Mouse (Mus musculus): ENCODE measurements around the gene Tdo2. TPM values are rescaled to one million over a fixed set of nuclear protein-coding genes. Genes with fewer than 3 reads are reported as not detected.

Gene Tdo2
- total RNA-seq (2021) = not detected
- long read RNA-seq, experiment 1 = 0 reads
- long read RNA-seq, experiment 2 = 0 reads

DNA sequence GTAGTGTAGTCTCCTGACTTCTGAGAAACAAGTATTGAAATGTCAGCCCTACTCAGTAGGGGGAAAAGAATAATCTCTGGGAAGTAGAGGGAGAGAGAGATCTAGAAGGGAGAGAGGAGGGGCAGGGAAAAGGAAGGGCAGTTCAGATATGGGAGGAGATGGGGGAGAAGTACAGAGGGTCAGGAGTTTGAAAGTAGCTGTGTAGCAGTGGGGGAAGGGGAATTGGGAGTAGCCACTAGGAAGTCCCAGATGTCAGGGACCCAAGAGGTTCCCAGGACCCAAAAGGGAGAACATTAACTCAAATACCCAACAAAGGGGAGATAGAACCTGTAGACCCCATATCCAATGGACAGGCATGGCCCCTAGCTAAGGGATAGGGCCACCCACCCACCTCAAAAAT, at the start of gene Tdo2:
Gene Tdo2, minus strand, starts transcription at position 101 of the 400 bp plus-strand sequence.
- DNase-seq = no peak

DNA sequence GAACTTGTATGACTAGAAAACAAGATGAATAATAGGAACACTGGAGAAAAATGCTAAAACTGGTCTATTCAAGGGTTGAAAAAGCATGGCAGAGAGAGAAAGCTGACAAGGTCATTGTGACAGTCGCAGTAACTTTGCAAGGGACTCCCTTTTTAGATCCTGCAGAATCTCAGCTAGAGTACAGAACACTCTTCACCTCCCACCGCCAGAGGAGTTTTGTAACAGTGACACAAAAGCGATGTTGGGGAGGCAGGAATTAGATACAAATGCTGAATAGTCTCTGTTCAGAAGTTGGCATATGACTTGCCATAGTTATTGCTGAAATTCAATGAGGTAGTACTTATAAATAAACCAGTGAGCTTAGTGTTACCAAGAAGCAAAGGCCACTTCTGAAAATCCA, 47.1 kb upstream of the Tdo2 start:
- DNase-seq = no peak

DNA sequence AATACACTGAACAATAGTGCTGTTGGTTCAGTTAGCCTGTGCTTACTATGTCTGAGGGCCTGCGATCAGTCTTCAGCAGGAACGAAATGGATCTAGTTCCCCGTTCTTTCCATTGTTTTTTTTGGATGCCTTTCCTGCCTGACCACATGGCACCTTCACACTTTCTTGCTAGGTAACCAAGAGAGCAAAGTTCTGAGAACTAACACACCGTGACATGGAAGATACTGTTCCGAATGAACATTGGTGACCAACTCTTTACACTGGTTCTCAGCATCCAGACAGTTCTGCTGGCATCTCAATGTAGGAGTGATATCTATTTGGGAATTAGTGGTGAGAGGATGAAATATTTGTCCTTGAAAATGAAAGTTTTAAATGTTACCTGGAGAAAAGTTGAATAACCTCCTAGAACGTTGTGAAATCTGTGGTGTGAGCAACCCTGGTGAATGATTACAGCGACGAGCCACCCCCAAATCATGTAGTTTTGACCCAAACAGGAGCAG, 46.5 kb upstream of the Tdo2 start:
- no peak for DNase-seq

DNA sequence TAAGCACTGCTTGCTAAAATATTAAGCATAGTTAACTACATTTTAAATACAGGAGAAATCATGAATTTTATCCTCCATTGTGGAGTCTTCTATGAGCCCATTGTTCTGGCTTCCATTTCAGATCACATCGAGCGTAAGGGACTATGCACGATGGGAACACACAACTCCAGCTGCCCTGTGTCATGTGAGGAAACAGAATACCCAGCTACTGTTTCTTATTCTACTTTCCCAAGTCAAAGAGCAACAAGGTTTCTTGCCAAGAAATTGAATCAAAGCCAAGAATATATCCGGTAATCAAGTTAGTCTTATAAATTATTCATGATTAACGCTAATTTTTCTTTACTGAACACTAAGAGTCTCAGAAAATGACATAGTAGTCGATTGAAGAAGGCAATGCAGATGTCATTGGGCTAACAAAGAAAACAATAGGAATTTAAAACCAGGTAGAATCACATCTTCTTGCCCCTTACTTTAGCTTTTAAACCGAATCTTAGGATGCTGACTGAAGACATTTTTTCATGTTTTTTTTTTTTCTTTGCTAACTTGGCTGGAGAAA, 38.2 kb upstream of the Tdo2 start:
- DNase-seq = no peak

DNA sequence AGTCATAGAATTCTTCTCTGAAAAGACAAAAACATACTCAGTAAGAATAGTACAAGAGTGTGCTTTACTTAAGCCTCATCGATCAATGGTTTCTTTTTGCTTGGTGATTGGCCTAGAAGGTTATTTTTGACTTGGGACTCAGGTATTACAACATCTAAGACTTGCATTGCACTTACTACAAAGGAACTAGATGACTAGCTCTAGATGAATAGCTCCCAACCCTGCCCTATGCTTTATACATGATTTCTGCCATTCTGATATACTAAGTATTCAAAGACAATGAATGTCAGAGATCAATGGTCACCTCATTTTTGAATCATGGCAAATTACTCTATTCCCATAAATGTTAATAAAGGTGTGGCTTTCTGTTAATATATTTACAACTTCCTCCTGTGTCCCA, 31.0 kb upstream of the Tdo2 start:
- no peak for DNase-seq

DNA sequence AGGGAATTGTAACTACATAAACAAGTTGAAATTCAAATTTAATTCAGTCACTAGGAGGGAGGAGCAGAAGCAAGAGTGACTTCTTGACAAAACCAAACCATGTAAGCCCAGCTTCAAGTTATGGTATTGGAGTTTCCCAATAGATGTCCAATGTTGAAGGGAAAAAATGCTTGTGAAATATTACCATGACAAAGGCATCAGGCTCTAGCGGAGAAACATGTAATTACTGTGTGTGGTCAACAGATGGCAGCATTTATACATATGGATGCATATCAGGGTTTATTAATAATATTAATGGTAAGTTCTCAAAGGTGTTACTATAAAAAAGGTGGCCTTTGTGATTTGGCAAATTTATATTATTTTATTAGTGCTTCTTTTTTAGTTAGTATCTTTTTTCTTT, 20.0 kb upstream of the Tdo2 start:
- DNase-seq = no peak

DNA sequence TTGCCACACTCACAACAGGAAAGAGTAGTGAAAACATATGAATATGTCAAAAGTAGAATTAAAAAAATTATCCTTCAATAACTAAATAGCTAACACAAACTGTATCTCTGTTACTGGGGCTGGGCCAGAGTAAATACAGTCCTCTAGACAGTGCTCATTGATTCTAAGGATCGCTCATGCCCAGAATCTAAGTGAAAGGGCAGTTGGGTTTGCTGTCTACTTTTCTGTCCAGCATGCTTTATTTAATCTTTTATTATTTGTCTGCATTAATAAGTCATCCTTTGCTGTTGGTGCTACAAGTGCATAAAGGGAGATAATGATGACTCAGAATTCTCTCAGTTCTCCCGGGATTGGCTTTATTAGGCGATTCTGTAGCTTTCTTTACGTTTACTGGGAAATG, 19.4 kb upstream of the Tdo2 start:
- DNase-seq = no peak

DNA sequence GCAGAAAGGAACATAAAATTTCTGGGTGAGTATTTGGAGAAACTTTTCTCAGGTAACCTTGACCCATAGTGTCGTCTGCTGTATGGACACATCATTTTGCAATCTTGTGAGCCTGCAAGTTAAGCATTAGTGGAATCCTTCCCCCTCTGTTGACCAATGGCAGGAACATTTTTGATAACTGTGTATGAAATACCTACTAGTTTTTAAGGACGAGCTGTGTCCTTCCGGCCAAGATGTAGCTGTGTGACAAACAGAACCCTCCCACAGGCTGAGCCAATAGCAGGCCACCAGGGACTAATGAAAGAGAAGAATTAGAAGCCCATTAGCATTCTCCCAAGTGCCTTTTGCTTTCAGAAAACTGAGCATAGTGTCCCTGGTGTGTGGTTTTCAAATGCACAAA, 14.5 kb upstream of the Tdo2 start:
- no peak for DNase-seq

DNA sequence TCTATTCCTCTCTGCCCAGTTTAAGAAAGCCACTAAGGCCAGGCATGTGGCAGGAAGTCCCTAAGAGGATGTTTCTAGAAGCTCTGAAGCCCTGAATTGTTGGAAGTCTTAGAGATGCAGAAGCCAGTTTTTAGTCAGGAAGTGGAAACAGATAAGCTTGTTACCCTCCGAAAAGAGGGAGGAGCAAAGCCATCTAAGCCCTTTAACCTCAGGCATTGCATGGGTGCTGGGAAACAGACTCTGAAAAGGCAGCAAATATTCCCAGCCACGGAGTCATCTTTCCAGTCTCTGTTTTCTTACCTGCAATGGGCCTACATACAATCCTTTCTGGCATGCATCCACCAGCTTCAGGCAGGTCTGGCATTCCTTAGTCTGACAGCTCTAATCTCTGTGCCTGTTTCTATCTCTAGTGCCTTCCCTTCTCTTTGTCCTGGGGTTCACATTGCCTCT, 13.7 kb upstream of the Tdo2 start:
- no peak for DNase-seq

DNA sequence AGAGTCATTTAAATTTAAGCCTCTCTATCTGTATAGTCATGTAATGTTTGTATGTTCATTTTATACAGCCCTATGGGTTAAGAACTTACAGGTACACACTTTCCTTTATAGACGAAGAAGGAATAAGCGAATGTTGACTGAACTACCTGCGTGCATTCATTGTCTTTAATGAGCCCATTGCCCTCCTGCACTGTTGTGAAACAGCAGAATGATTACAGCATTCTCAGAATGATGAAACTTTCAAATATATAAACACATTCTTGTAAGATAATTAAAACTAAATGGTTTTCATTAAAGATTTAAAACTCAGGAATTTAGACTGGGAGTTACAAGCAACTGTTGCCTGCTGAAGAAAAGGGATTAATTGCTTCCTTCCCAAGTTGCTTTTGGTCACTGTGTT, 11.6 kb upstream of the Tdo2 start:
- no peak for DNase-seq

DNA sequence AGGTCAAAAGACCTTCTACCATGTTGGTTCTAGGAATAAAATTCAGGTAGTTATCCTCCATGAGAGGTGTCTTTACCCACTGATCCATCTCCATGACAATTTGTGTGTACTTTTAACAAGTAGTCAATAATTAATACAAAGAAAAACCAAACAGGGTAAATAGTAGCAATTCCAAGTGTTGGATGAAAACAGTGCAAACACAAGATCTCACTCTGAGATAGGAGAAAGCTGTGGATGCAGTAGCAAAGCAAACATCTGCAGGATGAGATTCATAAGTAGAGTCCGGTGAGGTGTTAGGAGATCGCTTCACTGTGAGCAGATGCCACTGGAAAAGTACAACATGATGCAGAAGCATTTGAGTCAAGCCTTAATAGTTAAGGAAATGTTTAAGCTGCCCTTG, 10.1 kb upstream of the Tdo2 start:
- DNase-seq = no peak

DNA sequence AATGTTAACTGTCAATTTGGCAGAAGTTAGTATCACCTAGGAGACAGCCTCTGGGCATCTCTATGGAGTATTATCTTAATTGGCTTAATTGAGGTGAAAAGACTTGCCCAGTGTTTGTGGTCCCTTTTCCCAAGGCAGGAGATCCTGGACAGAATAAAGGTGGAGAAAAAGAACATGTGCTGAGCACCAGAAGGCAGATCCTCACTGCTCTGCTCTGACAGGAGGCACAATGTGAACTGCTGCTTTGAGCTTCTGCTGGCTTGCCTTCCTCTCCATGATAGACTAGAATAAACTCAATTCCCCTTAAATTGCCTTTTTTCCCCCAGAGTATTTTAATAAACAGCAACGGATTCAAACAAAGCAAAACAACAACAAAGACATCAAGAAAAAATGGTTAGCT, 9.1 kb upstream of the Tdo2 start:
- DNase-seq = no peak

DNA sequence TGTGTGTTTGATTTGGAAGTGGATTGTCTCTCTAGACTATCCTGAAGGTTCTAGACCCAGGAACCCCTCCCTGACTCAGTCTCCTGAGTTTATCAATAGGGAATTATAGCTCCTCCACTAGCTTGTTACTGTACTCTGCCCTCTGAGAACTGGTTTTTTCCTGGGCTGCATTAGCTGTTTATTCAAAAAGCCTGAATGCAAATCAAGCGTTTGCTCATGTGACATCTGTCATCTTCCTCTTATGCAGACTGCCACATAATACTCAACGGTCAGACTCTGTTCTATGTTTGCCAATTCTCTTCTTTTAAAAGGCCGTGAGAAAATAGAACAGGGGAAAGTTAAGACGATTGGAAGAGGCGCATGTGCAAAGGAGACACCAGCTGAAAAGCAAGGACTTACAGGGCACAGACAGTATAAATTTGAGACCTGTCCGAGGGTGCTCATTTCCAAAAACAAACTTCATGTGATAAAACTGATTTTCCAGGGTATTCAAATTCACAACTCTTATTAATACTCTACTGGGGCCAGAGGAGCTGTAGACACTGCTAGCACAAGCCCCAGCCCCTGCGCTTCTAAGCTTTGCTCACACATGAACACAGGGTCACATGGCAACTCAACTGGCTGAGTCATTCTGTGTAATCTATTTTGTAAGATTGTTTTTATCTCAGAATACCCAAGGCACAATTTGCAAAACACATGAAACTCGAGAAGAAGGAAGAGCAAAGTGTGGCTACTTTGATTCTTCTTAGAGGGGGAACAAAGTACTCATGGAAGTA, 7.3 kb upstream of the Tdo2 start:
- DNase-seq = no peak

DNA sequence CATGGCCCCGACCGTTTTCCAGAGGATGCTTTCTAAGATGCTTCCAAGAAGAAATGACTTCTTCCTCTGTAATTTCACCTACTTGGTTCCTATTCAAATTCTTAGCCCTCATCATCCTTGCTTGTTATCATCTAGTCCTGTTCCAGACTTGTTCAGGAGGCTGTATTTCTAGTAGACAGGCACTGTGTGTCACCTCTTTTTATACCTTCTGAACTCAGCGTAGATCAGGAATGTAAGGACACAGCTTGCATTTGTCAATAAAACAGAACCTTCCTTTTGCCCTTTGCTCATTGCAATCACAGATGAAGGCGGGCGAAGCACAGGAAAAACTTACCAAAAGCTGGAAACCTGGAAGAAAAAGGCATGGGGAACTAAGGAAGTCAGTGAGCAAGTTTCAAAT, 6.0 kb upstream of the Tdo2 start, which contains the start of gene Asic5:
Gene Asic5, plus strand, starts transcription at position 301 of the 400 bp plus-strand sequence.
- no peak for DNase-seq

DNA sequence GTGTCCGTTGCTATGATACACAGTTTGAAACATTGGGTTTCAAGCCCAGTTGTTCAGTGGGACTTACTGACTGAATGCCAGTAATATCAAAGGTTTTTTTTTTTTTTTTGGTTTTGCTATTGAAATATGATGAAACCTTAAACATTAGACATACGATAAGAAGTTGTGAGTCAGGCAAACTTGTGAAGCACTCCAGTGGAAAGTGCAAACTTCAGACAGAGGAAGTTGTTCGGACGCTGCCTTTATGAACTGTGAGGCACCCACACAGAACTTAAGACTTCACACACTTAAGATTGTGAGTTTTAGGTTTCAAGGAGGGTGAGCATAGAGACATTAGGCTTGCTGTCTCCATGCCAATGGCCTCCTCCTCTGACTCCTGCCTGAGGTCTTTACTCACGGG, 5.6 kb upstream of the Tdo2 start:
- DNase-seq = no peak

DNA sequence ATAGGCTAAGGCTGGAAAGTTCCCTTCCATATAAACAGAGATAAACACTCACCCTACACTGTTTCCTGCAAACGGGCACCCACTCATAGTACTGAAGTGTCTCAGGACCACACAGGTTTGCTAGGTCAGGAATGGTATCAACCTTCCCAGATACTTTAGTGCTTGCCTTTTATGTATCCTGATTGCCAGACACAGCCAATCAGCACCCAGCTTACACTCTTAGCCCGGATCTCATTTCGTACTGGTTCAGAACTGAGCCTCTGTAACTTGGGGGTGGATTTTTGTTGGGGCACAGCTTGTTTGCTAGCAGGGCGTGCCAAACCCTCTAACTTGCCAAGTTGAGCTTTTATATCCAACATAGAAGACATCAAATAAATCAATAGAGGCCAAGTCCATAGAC, 395 bp downstream of the Tdo2 start:
- DNase-seq = no peak

DNA sequence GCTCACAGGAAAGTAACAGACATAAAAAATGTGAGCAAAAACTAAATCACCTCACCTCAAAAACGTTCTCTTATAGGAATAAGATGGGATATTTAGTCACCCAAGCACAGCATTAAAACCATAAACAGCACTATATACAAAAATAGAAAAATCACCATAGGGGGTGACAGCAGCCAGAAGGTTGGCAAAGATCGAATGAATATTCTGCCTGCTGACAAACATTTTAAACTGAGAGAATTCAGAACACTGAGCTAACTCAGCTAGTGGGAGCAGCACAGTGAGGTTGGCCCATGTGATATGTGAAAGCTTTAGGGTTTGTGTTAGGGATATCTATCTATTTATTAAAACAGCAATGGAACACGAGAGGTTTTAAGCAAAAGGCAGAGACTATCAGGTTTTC, 11.4 kb downstream of the Tdo2 start:
- DNase-seq = no peak

DNA sequence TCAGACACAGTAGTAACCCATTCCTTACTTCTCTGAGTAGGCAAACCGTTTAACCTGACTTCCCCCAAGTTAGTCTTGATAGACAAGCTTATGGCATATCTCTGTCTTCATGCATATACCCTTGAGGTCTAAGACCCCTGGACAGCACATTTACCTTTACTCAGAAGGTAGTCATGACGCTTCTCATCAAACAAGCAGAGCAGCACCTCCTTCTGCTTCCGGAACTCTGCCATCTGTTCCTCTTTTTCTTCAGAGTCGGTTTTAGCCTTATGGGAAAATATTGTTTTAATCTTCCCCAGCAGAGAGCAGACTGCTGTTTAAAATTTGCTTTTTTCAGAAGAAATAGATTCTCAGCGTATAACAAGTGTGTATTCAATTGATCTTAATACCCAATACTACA, 12.2 kb downstream of the Tdo2 start:
- no peak for DNase-seq

DNA sequence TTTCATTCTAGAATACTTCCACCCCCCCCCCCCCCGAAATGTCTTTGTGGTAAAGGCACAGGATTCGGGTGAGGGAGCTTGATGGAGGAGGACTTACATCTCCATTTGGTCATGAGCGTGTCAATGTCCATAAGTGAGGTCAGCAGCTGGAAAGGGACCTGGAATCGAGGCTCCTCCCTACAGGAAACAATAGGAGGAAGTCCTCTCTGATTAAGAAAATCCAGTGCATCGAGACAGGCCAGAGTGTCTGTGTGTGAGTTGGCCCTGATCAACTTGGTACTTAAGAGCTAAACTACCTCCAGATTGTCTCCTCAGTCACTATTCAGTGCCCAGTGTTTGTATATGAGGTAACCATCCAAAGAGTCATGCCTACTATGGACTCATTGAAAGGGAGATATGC, 14.7 kb downstream of the Tdo2 start:
- DNase-seq = no peak

DNA sequence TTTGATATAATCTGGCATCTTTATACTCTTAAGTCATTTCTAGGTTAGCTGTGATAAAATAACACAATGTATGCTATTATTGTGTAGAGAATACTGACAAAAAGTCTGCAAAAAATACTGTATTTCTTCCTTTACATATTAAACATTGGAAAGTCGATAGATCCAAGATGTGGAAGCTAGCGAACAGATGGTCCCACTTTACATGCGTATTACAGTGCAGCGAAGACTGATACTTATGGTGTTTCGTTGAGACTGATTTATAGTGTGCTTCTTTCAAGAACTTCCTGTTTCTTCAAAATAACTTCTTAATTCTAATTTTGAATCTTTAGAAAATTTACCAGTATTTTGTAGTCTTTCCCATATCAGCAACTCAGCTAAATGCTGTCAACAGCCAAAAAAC, 18.5 kb downstream of the Tdo2 start:
- DNase-seq = no peak

DNA sequence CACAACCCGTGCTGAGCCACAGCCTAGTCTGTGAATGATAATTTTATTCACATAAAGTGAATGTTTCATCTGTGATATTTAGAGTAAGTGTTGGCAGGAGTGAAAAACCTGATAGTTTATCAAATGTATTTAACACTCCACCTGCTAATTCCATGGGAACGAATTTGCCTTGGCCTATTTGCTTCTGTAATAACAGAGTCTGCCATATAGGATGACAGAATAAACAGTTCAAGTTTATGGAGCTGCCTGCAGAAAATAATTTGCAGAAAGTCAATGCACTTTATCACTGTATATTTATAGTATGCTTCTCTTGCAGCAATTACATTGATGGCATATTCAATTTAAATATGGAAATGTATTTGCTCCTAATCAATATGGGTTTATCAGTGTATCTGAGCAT, 24.2 kb downstream of the Tdo2 start:
- DNase-seq = no peak

DNA sequence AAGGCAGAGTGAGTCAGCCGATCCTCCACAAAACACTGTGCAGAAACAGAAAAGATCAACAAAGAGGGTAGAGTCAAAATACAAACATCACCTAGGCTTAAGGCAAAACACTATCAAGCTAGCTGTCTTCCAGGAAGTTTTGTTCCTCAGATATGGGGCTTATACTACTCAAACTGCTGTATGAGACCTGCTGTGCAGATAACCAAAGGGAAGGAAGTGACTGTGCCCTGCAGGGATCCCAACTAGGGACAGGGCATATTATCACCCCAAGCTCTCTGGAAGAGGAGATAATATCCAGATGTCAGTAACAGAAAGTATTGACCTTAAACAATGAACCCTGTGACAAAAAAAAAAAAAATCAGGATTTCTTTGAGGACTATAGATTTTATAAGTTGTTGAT, 27.0 kb downstream of the Tdo2 start:
- no peak for DNase-seq

DNA sequence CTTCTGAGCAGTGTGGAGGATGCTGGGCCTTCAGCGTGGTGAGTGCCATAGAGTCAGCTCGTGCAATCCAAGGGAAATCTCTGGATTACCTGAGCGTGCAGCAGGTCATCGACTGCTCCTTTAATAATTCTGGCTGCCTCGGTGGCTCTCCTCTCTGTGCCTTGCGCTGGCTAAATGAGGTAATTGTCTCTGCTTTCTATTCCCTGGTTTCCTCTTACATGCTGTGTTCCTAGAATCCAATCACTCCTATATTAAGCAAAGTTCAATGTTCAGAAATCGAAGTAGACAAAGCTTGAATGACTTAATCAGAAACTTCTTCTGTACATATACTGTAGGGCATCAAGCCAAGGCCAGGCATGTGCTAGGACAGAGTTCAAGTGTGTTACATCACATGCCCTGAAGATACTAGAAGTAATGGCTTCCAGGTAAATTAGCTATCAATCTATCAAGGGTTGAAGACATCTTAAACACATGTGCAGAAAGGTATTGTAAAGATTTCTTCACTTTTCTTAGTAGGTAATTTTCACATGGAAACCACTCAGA, 31.1 kb downstream of the Tdo2 start:
- DNase-seq = no peak

DNA sequence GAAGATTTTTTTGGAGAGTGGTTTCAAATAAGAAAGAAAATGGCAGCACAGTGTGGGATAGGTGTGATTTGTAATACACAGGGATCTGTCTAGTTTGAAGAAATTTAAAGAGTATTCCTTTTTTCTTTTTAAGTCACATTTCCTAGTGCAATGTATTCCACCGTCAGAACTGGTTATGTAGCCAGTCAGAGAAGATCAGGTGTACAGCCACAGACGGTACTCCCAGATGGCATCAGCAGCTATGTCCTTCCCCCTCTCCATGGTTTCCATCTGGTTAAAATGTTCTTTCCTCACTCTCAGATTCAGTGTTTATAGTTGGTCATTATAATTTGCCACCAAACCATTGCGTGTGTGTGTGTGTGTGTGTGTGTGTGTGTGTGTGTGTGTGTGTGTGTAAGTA, 32.9 kb downstream of the Tdo2 start:
- DNase-seq = no peak

Data from gastrocnemius, postnatal 10 days (tissue).